Mouse (Mus musculus) cortical plate, adult 2 months (tissue): ENCODE measurements around the gene Nfam1.

Experiments used
- CTCF ChIP-seq: fragments of 200-500 bp; IDR thresholded peaks from 2 replicates; pipeline ENCODE4 v1.5.1; 2011; ENCODE audit warnings: mild to moderate bottlenecking, control low read depth, low read length; ENCODE audit not compliant: insufficient read depth; ENCODE audit errors: extremely low read depth
- POLR2A ChIP-seq: fragments of 200-500 bp; IDR thresholded peaks from 2 replicates; pipeline ENCODE4 v1.6.1; 2011; ENCODE audit warnings: mild to moderate bottlenecking, low read length, control low read depth; ENCODE audit not compliant: insufficient read depth; ENCODE audit errors: extremely low read depth

DNA sequence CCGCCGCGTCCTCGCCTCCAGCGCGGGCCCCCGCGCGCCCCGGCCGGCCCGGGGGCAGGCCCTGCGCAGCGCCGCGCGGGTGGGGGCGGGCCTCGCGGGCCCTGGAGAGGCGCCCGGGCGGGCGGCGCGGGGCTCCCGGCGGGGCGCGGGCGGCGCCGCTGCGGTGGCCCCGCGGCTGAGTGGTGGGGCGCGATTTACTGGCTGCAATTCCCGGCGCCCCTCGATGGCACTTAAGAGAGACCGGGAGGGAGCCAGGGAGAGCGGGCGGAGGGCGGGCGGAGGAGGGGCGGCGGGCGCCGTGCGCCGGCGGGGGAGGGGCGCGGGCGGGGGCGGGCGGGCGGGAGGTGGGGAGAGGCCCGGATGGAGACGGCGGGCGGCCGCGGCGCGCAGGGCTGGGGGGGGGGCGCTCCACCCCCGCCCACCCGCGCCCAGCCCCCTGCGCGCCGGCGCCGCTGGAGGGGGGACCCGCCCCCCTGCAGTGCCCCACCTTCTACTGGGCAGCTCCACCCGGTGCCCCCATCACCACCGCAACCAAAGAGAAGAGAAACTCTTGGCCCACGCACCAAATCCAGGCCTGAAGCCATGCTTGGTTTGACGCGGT, 69.5 kb downstream of the Nfam1 start:
- TF ChIP-seq POLR2A (no peak), CTCF (no peak)
